Mouse (Mus musculus) heart, postnatal 4 days (tissue): ENCODE measurements at regions not wholly inside any gene's neighbourhood (a gene's known extent, or its start where the extent isn't known, plus 50 kb on each side); places are given as distances from the start of the nearest gene placed in this dataset.
"Not testable (repeated sequence)": the region's sequence is repeated elsewhere in the genome, so short reads cannot be mapped to it uniquely, and the experiment has no call there.

Experiments used
- DNase-seq: peaks from one replicate; pipeline ENCODE4 v3.0.0; 2021

GRCm38 (mm10) chr6:37618990-37619389, 89.0 kb downstream of the Akr1d1 start:
- no peak for DNase-seq

- no peak for DNase-seq
These were observed 91.5 kb downstream of the Akr1d1 start for GRCm38 (mm10) chr6:37621364-37622029.

- no peak for DNase-seq
These were observed 92.3 kb downstream of the Akr1d1 start for GRCm38 (mm10) chr6:37622273-37622672.

GRCm38 (mm10) chr6:37627206-37627605, 97.2 kb downstream of the Akr1d1 start:
- DNase-seq: peak; percentile 37

GRCm38 (mm10) chr6:37633948-37634347, 104.0 kb downstream of the Akr1d1 start:
- DNase-seq: no peak

GRCm38 (mm10) chr6:37642066-37642465, 112.1 kb downstream of the Akr1d1 start:
- no peak for DNase-seq

- peak; percentile 51 for DNase-seq
These were observed 112.7 kb downstream of the Akr1d1 start for GRCm38 (mm10) chr6:37642701-37643121.

GRCm38 (mm10) chr6:37643176-37643575, 113.2 kb downstream of the Akr1d1 start:
- DNase-seq: no peak

- DNase-seq: no peak
These were observed 113.7 kb downstream of the Akr1d1 start for GRCm38 (mm10) chr6:37643718-37644117.

GRCm38 (mm10) chr6:37645551-37645950, 115.6 kb downstream of the Akr1d1 start:
- no peak for DNase-seq

- not testable (repeated sequence) for DNase-seq
These were observed 127.3 kb downstream of the Akr1d1 start for GRCm38 (mm10) chr6:37657300-37657699.

GRCm38 (mm10) chr6:37658021-37658650, 128.2 kb downstream of the Akr1d1 start:
- no peak for DNase-seq

GRCm38 (mm10) chr6:37662747-37663146, 132.8 kb downstream of the Akr1d1 start:
- DNase-seq: no peak

- no peak for DNase-seq
These were observed 135.6 kb downstream of the Akr1d1 start for GRCm38 (mm10) chr6:37665576-37665975.

- DNase-seq: no peak
These were observed 139.4 kb downstream of the Akr1d1 start for GRCm38 (mm10) chr6:37669407-37669806.

GRCm38 (mm10) chr6:37670701-37671100, 140.7 kb downstream of the Akr1d1 start:
- no peak for DNase-seq

GRCm38 (mm10) chr6:37679871-37680270, 149.9 kb downstream of the Akr1d1 start:
- DNase-seq: no peak

GRCm38 (mm10) chr6:37681331-37681730, 151.4 kb downstream of the Akr1d1 start:
- not testable (repeated sequence) for DNase-seq

- no peak for DNase-seq
These were observed 156.1 kb downstream of the Akr1d1 start for GRCm38 (mm10) chr6:37686094-37686493.

GRCm38 (mm10) chr6:37688866-37689617, 159.1 kb downstream of the Akr1d1 start:
- no peak for DNase-seq

GRCm38 (mm10) chr6:37689696-37690095, 159.7 kb downstream of the Akr1d1 start:
- no peak for DNase-seq

GRCm38 (mm10) chr6:37691976-37692644, 162.1 kb downstream of the Akr1d1 start:
- DNase-seq: no peak

GRCm38 (mm10) chr6:37692758-37693157, 162.8 kb downstream of the Akr1d1 start:
- DNase-seq: no peak
